Mouse (Mus musculus): ENCODE results near the gene Armc6. TPM values are rescaled to one million over a fixed set of nuclear protein-coding genes. Genes with fewer than 3 reads are reported as not detected.

Armc6 gene
- polyA plus RNA-seq, 1 experiment from 2014 or later, result 35.8 TPM

- H3K4me3 ChIP-seq (replicated peaks), result peak overlapping the region; percentile 57
- H3K4me1 ChIP-seq, result peaks cover 6% of the 10 kb centered on the region
- H3K27ac ChIP-seq, result no peak overlapping the region
- H3K36me3 ChIP-seq (replicated peaks), result no peaks in the 10 kb centered on the region
- 58% methylated on average over 1 of the region's 1 CpGs for WGBS
- peak overlapping the region; percentile 94 for H3K4me2 ChIP-seq
- no peak for ATAC-seq (ENCODE audit: low FRiP score)
- peak overlapping the region; percentile 30; the same call in 1 of the 2 replicates for H3K9ac ChIP-seq
- peaks cover 37% of the 10 kb centered on the region for H3K27me3 ChIP-seq
- H3K9me3 ChIP-seq, result no peaks in the 10 kb centered on the region
These were observed 23.0 kb downstream of the Armc6 start for GRCm38 (mm10) chr8:70211275-70211674.

GRCm38 (mm10) chr8:70210538-70210937 is 23.7 kb downstream of the Armc6 start:
- Histone ChIP-seq H3K4me1 (peaks cover 6% of the 10 kb centered on the region), H3K27ac (no peak overlapping the region), H3K9ac (no peak overlapping the region), H3K9me3 (no peaks in the 10 kb centered on the region), H3K27me3 (peaks cover 36% of the 10 kb centered on the region), H3K4me2 (no peak overlapping the region), H3K36me3 (replicated peaks) (no peaks in the 10 kb centered on the region), H3K4me3 (replicated peaks) (no peak overlapping the region)
- ATAC-seq (ENCODE audit: low FRiP score), result no peak
- 25% methylated on average over 8 of the region's 8 CpGs for WGBS

- H3K27me3 ChIP-seq, result peaks cover 25% of the 10 kb centered on the region
- no peak overlapping the region for H3K4me3 ChIP-seq (replicated peaks)
- peaks cover 3% of the 10 kb centered on the region for H3K4me1 ChIP-seq
- H3K36me3 ChIP-seq (replicated peaks), result no peaks in the 10 kb centered on the region
- ATAC-seq (ENCODE audit: low FRiP score), result no peak
- 37% methylated on average over 1 of the region's 1 CpGs for WGBS
- no peak overlapping the region for H3K9ac ChIP-seq
- H3K9me3 ChIP-seq, result no peaks in the 10 kb centered on the region
- H3K27ac ChIP-seq, result no peak overlapping the region
- no peak overlapping the region for H3K4me2 ChIP-seq
These were observed 26.1 kb downstream of the Armc6 start for GRCm38 (mm10) chr8:70208130-70208529.

GRCm38 (mm10) chr8:70204757-70205156 is 29.5 kb downstream of the Armc6 start:
- Histone ChIP-seq H3K4me3 (replicated peaks) (no peak overlapping the region), H3K27me3 (peaks cover 10% of the 10 kb centered on the region; the same call in 1 of the 2 replicates), H3K27ac (no peak overlapping the region), H3K9ac (no peak overlapping the region), H3K36me3 (replicated peaks) (no peaks in the 10 kb centered on the region), H3K4me1 (no peaks in the 10 kb centered on the region), H3K4me2 (no peak overlapping the region), H3K9me3 (no peaks in the 10 kb centered on the region)
- WGBS, result 76% methylated on average over 1 of the region's 1 CpGs
- no peak for ATAC-seq (ENCODE audit: low FRiP score)

GRCm38 (mm10) chr8:70203072-70203471 is 31.2 kb downstream of the Armc6 start:
- Histone ChIP-seq H3K4me2 (no peak overlapping the region), H3K4me1 (peaks cover 5% of the 10 kb centered on the region; the same call in 1 of the 2 replicates), H3K4me3 (replicated peaks) (no peak overlapping the region), H3K9ac (no peak overlapping the region), H3K27me3 (0 out of 2 replicates have a peak, but pooled peaks cover under 1% of the 10 kb centered on the region), H3K36me3 (replicated peaks) (no peaks in the 10 kb centered on the region), H3K9me3 (no peaks in the 10 kb centered on the region), H3K27ac (no peak overlapping the region)
- no peak for ATAC-seq (ENCODE audit: low FRiP score)
- WGBS, result 62% methylated on average over 4 of the region's 4 CpGs

GRCm38 (mm10) chr8:70201417-70201816 is 32.8 kb downstream of the Armc6 start:
- H3K9ac ChIP-seq, result no peak overlapping the region
- 96% methylated on average over 3 of the region's 3 CpGs for WGBS
- H3K4me1 ChIP-seq, result peaks cover 6% of the 10 kb centered on the region; the same call in 1 of the 2 replicates
- no peaks in the 10 kb centered on the region for H3K9me3 ChIP-seq
- no peak overlapping the region for H3K27ac ChIP-seq
- no peak overlapping the region for H3K4me2 ChIP-seq
- no peaks in the 10 kb centered on the region for H3K36me3 ChIP-seq (replicated peaks)
- ATAC-seq (ENCODE audit: low FRiP score), result no peak
- no peaks in the 10 kb centered on the region for H3K27me3 ChIP-seq
- no peak overlapping the region for H3K4me3 ChIP-seq (replicated peaks)

GRCm38 (mm10) chr8:70200098-70200681 is 34.1 kb downstream of the Armc6 start:
- Histone ChIP-seq H3K4me1 (peaks cover 6% of the 10 kb centered on the region; the same call in 1 of the 2 replicates), H3K27me3 (no peaks in the 10 kb centered on the region), H3K9ac (no peak overlapping the region), H3K9me3 (no peaks in the 10 kb centered on the region), H3K4me2 (no peak overlapping the region), H3K27ac (no peak overlapping the region), H3K4me3 (replicated peaks) (no peak overlapping the region), H3K36me3 (replicated peaks) (no peaks in the 10 kb centered on the region)
- WGBS, result 83% methylated on average over 5 of the region's 5 CpGs
- ATAC-seq (ENCODE audit: low FRiP score), result no peak; the same call in 1 of the 2 replicates

GRCm38 (mm10) chr8:70197603-70198002 is 36.7 kb downstream of the Armc6 start:
- no peaks in the 10 kb centered on the region for H3K36me3 ChIP-seq (replicated peaks)
- no peak overlapping the region for H3K27ac ChIP-seq
- no peak overlapping the region for H3K9ac ChIP-seq
- ATAC-seq (ENCODE audit: low FRiP score), result no peak
- no peak overlapping the region for H3K4me3 ChIP-seq (replicated peaks)
- no peaks in the 10 kb centered on the region for H3K9me3 ChIP-seq
- 43% methylated on average over 7 of the region's 7 CpGs for WGBS
- no peak overlapping the region for H3K4me2 ChIP-seq
- peaks cover 6% of the 10 kb centered on the region; the same call in 1 of the 2 replicates for H3K4me1 ChIP-seq
- peaks cover 4% of the 10 kb centered on the region; the same call in 1 of the 2 replicates for H3K27me3 ChIP-seq

- peaks cover 6% of the 10 kb centered on the region; the same call in 1 of the 2 replicates for H3K4me1 ChIP-seq
- 78% methylated on average over 2 of the region's 2 CpGs for WGBS
- no peak overlapping the region for H3K4me3 ChIP-seq (replicated peaks)
- no peak overlapping the region for H3K4me2 ChIP-seq
- ATAC-seq (ENCODE audit: low FRiP score), result no peak
- no peak overlapping the region for H3K9ac ChIP-seq
- H3K27ac ChIP-seq, result no peak overlapping the region
- H3K36me3 ChIP-seq (replicated peaks), result no peaks in the 10 kb centered on the region
- H3K27me3 ChIP-seq, result peaks cover 4% of the 10 kb centered on the region; the same call in 1 of the 2 replicates
- H3K9me3 ChIP-seq, result no peaks in the 10 kb centered on the region
These were observed 38.5 kb downstream of the Armc6 start for GRCm38 (mm10) chr8:70195762-70196161.

- H3K4me1 ChIP-seq, result peaks cover 6% of the 10 kb centered on the region; the same call in 1 of the 2 replicates
- ATAC-seq (ENCODE audit: low FRiP score), result no peak
- H3K36me3 ChIP-seq (replicated peaks), result no peaks in the 10 kb centered on the region
- H3K9ac ChIP-seq, result no peak overlapping the region
- no peak overlapping the region for H3K27ac ChIP-seq
- no peak overlapping the region for H3K4me2 ChIP-seq
- H3K4me3 ChIP-seq (replicated peaks), result no peak overlapping the region
- 95% methylated on average over 3 of the region's 3 CpGs for WGBS
- peaks cover 4% of the 10 kb centered on the region; the same call in 1 of the 2 replicates for H3K27me3 ChIP-seq
- H3K9me3 ChIP-seq, result no peaks in the 10 kb centered on the region
These were observed 40.1 kb downstream of the Armc6 start for GRCm38 (mm10) chr8:70194191-70194590.

- ATAC-seq (ENCODE audit: low FRiP score), result no peak
- H3K9ac ChIP-seq, result no peak overlapping the region
These were observed 41.0 kb downstream of the Armc6 start for GRCm38 (mm10) chr8:70193238-70193637.

GRCm38 (mm10) chr8:70188707-70189106 is 45.6 kb downstream of the Armc6 start:
- H3K4me2 ChIP-seq, result no peak overlapping the region
- no peaks in the 10 kb centered on the region for H3K36me3 ChIP-seq (replicated peaks)
- H3K27ac ChIP-seq, result no peak overlapping the region
- no peak overlapping the region for H3K4me3 ChIP-seq (replicated peaks)
- no peak overlapping the region for H3K9ac ChIP-seq
- H3K4me1 ChIP-seq, result no peaks in the 10 kb centered on the region
- no peaks in the 10 kb centered on the region for H3K9me3 ChIP-seq
- H3K27me3 ChIP-seq, result no peaks in the 10 kb centered on the region
- no peak for ATAC-seq (ENCODE audit: low FRiP score)
- 77% methylated on average over 7 of the region's 7 CpGs for WGBS

More at GRCm38 (mm10) chr8:70193238-70193637, 41.0 kb downstream of the Armc6 start:
- no peak overlapping the region for H3K4me2 ChIP-seq
- H3K27me3 ChIP-seq, result peaks cover 4% of the 10 kb centered on the region; the same call in 1 of the 2 replicates
- H3K36me3 ChIP-seq (replicated peaks), result no peaks in the 10 kb centered on the region
- H3K4me1 ChIP-seq, result peaks cover 3% of the 10 kb centered on the region; the same call in 1 of the 2 replicates
- H3K9me3 ChIP-seq, result no peaks in the 10 kb centered on the region
- WGBS, result 66% methylated on average over 5 of the region's 5 CpGs
- no peak overlapping the region for H3K27ac ChIP-seq
- H3K4me3 ChIP-seq (replicated peaks), result no peak overlapping the region

- 93% methylated on average over 4 of the region's 4 CpGs for WGBS
- H3K9me3 ChIP-seq, result no peaks in the 10 kb centered on the region
These were observed 51.1 kb downstream of the Armc6 start for GRCm38 (mm10) chr8:70183194-70183593.

More at GRCm38 (mm10) chr8:70183194-70183593, 51.1 kb downstream of the Armc6 start:
- no peak overlapping the region for H3K9ac ChIP-seq
- H3K27ac ChIP-seq, result no peak overlapping the region
- no peak overlapping the region for H3K4me3 ChIP-seq (replicated peaks)
- no peak for ATAC-seq (ENCODE audit: low FRiP score)
- no peaks in the 10 kb centered on the region for H3K4me1 ChIP-seq
- no peak overlapping the region for H3K4me2 ChIP-seq
- peaks cover 39% of the 10 kb centered on the region for H3K36me3 ChIP-seq (replicated peaks)
- no peaks in the 10 kb centered on the region for H3K27me3 ChIP-seq

Data from forebrain, embryonic 12.5 days (tissue).